Mouse (Mus musculus) ES-Bruce4 (cell line): Measurements from ENCODE around the gene Utp20.

Experiments used
- CTCF ChIP-seq: IDR thresholded peaks from one replicate; pipeline ENCODE4 v1.8.1; 2011; ENCODE audit warnings: low read depth, low read length
- EP300 ChIP-seq: IDR thresholded peaks from 2 replicates; pipeline ENCODE4 v1.6.1; 2011; ENCODE audit warnings: low read depth, low read length; ENCODE audit not compliant: insufficient read depth
- POLR2A ChIP-seq: IDR thresholded peaks from one replicate; pipeline ENCODE4 v1.8.1; 2011; ENCODE audit warnings: low read length; ENCODE audit not compliant: insufficient read depth

GRCm38 (mm10) chr10:88783941-88784340, 42.7 kb downstream of the Utp20 start:
- TF ChIP-seq CTCF (no peak), EP300 (no peak), POLR2A (no peak)
